Mouse (Mus musculus) fat pad, adult 2 months (tissue): ENCODE measurements around the gene Morn1.

Experiments used
- DNase-seq: peaks from one replicate; pipeline ENCODE4 v3.0.0-alpha.2; 2011; ENCODE audit warnings: low read depth, low spot score; ENCODE audit errors: extremely low read depth

The Morn1 gene

DNA sequence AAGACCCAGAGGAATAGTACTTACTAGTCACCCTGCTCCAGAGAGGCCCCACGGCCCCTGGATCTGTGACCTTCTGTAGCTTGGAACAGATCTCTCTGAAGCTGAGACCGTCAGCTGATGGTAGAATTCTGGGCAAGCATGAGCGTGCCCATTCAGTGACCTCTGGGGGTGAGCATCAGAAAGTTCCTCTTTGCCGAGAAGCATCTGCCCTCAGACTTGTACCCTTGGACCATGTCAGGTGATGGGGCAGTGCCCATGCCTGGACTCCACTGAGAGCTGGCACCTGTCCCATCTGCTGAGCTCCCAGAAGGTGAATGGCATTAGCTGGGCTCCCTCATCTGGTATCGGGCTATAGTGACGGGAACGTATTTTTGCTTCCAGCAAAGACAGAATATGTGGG is 51.5 kb downstream of the Morn1 start:
- no peak for DNase-seq

DNA sequence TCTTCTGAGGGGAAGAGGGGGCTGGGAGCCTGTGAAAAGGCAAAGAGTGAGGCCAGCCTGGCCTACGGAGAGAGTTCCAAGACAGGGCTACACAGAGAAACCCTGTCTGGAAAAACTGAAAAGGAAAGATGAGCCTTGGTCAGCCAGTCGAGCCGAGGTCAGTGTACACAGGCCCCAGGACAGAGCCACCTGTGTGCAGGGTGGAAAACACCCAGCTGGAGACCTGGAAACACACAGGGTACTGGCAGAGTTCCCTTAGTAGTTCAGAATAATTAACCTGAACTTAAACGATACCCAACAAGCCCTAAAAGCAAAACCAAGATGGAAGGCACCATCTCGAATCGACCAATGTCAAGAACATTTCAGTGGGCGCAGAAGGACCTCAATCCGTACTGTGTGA is 52.1 kb downstream of the Morn1 start:
- DNase-seq: no peak

DNA sequence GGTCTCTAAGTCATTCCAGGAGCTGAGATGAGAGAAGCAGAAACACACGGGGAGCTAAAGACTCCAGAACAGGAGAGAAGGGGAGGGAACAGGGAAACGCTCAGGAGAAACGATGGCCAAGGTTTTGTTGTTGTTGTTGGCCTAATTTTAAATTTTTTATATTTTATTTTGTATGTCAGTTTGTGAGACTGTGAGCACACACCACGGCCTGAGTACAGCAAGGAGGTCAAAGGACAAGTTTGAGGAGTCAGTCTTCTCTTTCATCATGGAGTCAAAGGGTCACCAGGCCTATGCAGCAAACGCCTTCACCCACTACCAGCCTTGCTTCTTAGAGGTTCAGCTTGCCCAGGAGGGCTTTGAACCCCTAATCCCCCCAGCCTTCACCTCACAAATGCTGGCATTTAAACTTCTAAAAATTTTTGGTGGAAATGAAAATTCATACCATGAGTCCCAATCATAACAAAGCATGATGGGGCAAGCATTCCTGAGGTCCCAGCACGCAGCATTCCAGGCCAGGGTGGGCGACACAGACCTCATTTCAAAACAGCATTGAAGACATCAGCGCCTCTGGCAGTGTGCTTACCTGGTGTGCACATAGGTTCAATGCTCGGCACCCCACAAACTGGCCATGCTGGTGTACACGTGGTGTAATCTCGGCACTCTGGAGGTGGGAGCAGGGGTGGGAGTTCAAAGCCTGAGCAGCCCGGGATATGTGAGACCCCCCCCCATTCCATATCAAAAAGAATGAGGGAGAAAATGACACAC is 53.1 kb downstream of the Morn1 start:
- DNase-seq: no peak

DNA sequence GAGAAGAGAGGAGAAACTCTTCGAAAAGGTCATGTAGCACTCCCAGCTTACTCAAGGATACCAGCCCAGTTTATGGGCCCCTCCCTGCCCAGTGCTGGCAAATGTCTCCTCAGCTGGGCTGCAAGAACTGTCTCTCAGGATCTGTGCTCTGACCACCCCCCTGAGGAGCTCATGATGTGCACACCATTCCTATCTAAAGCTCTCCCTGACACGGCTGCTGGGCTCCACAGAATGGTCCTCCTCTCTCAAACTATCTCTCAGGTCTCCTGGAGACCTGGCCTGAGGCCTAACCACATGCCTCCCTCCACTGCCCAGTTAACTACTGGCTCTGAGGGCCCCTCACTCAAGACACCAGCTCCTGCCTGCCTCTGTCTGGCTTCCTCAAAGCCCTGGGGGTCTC is 53.8 kb downstream of the Morn1 start:
- DNase-seq: no peak

DNA sequence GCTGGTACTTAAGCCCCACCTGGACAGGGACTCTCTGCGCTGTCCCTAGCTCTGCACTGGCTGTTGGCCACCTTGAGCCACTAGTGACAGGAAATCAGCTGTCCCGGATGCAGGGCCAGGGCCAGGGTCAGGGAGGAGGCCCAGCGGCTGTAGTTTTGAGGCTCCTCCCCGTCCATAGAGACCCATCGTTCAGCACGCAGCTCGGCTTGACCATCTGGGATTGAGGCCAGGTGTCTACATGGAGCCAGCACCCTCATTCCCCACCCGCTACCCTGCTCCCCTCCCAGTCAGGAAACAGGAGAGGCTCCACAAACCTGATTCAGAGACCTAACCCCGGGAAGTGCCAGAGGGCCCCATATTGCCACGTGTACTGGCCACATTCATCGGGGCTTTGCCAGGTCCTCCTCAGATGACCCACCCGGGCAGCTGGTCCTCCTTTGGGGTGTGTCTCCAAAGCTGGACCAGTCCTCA is 54.5 kb downstream of the Morn1 start:
- DNase-seq: no peak

DNA sequence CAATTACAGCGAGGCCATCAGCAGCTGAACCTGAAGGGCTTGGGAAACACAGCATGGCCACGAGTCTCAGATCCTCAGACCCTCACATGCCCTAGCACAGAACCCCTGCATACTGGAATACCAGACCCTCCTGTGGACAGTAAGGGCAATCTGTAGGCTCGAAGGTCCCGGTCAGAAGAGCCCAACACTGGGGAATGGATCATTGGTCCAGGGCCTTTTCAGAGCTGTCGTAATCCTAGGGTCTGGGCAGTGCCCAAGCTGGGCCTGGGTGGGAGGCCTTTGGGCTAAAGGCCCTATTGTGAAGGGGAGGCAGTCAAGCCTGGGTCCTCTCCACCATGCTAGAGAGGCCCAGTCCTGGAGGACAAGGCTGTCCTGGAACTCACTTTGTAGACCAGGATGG is 56.5 kb downstream of the Morn1 start:
- no peak for DNase-seq

DNA sequence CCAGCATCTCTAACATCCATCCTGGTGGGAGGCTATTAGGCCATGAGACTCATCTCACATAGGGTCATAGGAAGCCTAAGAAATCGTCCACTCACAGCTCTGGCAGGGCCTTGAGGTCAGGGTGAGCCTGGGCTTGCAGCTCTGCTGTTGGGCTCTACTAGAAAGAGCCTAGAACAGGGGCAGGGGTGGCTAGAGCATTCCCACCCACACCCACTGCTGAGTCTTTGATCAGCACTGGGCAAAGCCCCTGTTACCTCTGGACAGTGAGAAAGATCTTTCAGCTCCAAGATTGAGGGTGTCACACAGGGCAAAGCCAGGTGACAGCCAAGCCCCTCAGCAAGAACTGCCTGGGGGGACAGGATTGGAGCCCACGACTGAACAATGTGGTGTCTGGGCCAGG is 57.0 kb downstream of the Morn1 start:
- no peak for DNase-seq

DNA sequence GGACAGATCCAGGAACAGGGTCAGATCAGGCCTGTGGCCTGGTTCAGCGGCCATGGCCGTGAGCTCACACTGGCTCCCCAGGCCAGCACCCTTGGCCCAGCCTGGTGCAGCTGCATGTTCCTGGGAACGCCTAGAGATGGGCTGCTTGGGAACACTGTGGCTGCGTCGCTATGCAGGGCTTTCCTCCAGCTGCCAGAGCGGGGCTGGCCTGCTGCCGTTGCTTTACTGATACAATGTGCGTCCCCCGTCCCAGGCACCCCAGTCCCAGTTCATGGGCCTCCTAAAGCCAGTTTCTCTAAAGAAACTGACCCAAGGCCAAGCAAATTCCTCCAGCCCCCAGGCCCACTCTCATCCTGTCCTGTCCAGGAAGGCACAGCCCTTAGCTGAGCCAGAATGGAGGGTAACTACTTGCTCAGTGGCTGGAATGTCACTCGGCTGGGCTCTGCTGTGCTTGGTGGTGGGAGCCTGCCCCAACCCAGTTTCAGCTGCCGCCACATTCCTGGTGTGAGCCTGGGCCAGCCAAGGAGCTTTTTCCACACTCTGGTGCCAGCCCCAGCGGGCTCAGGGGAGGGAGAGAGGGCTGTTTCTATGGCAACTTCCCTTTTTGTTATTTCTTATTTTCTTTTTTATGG is 57.6 kb downstream of the Morn1 start:
- DNase-seq: no peak

DNA sequence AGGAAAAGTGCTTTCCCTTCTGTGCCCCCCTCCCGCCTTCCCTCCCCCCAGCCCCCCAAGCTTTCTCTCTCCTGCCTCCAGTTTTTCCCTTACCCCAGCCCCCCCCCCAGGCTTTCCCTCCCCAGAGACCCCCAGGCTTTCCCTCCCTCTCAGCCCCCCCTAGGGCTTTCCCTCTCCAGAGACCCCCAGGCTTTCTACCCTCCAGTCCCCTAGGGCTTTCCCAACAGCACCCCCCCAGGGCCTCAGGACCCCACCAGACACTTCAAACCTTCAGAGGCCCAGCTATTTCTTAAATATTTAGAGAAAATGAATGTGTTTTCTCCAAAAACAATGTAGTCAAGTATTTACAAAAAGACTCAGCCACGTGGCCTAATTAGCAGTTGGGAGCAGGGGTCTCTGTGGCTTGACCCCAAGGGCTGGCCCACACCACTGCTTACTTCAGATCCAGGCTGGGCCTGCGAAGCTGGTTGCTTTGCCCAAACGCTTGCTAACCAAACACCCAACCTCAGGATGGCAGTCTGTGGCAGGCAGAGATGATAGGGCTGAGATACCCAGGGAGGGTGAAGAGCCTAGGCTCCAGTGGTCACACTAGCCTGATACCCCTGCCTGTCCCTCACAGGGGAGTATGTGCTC is 58.3 kb downstream of the Morn1 start:
- DNase-seq: no peak

DNA sequence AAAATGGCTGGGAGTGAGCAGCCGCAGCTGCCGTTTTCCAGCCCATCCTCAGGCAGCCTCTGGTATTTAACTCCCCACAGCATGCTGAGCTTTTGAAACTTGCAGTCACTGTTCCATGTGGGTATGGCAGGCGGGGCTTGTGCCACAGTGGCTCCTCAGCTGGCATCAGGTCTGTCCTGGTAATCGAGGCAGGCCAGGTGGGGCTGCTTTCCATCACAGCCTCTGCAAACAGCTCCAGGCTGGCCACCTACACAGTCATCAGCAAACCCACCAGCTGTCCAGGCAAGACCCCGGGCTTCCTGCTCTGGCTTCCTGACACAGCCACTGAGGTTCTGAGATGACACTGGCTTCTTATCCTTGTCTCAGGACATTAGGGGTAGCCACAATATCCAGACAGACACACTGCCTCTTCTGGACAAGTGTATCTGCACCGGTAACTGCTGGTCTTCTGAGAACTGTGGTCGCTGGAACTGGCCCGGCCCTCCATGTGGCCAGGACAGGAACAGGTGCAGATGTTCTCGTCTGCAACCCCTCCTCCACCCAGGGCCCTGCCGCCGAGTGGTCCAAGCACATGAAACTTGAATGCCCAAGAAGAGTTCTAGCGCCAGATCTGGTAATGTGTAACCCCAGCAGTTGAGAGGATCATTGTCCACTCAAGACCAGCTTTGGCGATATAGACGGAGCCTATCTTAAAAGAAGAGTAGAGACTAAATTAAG is 59.9 kb downstream of the Morn1 start:
- DNase-seq: no peak

DNA sequence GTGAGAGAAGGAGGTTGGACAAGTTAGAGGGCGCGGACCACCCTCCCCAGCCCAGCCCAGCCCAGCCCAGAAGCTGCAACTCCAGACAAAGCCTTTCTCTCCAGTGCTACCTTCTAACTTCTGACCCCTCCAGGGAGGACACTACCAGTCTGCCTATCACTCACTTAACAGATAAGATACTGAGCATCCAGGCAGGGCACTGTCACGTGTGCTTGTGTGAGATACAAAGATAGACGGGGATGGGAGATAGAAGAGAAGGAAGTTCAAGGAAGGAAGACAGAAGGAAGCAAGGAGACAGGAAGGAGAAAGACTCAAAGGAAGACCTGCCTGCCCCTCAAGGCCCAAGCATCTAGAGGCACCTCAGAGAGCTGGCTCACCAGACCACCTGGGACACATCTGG is 62.1 kb downstream of the Morn1 start:
- DNase-seq: no peak

DNA sequence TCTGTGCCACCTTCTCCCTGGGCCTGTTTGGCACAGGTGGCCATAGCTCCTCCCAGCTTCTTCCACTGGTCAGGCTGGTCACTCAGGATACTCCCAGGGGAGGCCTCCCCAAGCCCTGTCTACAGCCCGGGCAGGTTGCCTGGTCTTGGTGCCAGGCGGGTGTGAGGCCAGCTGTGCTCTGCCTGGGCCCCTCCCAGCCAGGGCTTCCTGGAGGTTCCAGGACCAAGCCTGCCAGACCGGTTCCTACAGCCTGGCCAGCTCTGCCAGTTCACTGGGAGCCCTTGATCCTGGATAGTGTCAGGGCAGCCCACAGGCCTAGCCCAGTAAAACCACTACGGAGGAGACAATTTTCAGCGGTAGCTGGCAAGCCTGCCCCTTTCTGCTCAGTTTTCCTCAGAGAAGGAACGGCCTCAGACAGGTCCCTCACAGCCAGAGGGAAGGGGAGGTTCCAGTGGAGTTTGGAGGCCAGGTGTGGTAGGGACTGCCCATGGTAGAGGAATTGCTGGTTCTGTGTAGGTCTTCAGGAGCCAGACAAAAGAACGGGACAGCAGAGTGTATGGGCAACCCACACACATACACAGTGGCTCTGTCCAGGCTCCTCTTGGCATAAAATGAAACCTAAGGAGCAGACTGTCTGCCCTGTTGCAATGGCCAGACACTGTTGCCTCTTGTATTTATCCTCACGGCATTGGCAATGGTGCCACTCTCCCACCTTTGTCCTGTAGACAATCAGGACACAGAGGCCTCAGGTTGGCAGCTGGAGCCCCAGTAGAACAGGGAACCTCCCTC is 62.7 kb downstream of the Morn1 start:
- DNase-seq: peak; percentile 86

DNA sequence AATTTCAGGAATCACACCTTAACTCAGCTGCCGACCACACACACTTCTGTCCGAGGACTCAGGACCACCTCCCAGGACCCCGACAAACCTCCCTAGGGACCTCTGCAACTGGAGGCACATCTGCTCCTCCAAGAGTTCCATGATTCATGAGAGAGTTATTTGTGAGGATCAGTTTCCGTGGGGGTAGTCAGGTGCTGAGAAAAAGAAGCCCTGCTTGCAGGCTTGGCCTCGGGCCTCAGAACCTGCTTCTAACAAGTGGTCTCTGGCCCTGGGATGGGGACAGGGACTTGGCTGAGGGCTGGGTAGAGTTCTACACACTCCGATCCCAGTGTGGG is 63.5 kb downstream of the Morn1 start:
- no peak for DNase-seq

DNA sequence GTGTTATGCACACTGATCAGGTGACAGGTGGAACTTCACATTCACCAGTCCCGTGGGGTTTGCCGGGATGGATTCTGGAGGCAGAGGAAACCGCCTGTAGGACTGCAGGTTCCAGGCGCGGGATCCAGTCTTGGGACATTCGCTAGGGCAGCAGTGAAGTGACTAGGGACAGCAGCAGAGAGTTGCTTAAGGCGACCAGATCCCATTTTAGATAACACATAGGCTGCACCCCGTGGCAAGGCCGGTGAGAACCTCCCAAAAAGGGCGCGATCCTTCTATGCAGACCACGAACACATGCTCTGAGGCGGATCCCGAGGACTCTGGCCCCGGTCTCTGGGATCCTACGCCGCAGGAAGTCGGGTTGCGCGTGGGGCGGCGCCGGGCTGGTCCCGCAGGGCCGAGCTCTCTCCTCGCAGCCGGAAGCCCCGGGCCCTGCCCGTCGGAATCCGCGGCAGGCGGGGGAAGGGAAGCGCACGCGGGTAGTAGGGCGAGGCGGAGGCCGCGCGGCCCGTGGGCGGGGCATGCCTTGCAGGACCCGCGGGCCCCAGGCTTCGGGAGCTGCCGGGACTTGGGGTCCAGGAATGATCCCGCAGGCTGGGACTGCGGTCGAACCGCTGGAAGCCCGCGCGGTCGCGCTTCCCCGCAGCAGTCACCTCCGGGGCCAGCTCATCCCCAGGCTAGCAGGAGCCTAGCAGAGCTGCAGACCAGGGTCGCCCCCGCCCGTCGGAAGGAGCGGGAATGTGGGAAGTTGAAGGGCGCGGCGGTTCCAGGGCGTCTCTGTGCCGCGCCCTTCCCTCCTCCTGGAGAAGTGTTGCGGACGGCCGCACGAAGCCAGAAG is 64.1 kb downstream of the Morn1 start:
- no peak for DNase-seq

DNA sequence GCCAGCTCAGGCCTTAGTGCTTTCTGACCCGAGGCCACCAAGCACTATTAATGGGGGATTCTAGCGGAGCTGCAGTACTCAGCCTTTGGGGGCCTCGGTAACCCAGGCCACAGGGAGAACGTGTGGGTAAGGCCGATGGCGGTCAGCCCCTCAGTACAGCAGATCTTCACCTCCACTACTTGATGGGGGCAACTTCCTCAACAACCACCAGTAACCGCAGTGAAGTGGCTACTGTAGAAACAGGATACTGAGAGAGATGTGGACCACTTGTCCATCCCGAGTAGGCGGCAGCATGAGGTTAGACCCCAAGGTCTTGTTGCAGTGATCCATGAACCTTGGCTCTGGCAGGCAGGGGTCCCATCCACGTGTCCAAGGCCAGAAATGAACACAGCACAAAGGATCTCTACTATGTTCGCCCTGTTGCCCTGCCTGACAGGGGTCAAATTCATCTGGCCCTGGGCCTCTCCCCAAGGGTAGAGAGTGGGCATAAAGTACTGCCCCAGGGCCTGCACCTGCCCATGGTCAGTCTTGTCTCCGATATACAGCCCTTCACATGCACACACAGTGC is 64.9 kb downstream of the Morn1 start:
- DNase-seq: no peak

DNA sequence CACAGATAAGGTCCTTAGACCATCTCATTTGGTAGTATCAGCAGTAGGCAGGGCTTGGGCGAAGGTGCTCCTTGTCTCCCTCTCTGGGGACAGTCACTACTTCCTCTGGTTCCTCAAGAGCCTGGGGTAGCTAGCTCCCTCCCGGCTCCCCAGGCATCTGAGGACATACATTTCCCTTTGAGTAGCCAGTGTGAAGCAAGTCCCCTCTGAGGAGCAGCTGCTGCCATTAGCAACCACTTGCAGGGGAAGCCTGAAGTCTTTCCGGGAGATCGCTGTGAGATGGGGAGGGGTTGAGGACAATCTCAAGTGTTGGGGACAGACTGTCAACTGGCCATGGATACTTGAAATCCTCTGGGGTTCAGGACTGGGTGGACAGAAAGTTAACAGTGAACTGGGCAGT is 65.5 kb downstream of the Morn1 start:
- no peak for DNase-seq

DNA sequence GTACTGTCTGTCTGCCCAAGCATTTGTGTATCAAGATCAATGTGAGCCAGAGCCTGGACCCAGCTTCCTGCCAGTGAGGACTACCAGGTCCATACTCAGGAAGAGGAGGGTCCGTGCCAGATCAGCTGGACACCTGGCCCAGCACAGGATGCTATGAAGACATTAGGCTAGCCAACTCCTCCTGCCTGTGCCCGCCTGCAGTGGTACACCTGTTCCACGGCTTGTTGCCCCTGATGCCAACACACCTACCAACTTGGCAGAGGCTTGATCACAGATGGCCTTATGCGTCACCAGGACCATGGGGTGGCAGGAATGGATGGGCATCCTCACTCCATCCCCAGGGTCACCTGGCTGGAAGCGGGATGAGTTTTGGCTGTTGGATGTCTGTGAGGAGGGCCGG is 66.1 kb downstream of the Morn1 start:
- no peak for DNase-seq

DNA sequence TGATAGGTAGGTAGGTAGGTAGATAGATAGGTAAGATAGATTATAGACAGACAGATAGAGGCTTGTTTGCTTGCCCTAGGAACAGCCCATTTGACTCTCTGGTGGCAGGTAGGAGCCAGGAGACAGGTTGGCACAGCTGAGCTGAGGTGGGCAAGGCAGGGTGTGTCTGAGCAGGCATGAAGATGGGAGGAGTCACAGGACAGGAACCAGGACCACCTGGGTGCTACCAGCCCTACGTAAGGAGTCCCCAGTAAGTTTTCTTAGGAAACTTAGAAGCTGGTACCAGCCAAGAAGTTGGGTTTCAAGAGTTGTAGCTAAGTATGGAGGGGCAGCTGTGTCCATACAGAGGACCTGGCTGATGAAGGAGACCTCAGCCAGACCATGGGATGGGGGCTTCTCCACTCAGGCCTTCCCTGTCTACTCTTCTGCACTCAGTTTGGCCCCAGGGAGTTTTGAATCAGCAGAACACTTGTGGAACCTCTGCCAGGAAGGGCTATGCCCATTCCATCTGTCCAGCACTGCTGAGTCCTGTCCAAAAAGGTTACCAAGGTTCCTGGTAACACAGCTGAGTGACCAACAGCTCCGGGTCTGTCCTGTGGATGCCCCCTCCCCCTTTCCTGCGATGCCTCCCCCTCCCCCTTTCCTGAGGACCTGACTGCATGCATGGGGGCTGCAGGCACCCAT is 67.2 kb downstream of the Morn1 start:
- no peak for DNase-seq

DNA sequence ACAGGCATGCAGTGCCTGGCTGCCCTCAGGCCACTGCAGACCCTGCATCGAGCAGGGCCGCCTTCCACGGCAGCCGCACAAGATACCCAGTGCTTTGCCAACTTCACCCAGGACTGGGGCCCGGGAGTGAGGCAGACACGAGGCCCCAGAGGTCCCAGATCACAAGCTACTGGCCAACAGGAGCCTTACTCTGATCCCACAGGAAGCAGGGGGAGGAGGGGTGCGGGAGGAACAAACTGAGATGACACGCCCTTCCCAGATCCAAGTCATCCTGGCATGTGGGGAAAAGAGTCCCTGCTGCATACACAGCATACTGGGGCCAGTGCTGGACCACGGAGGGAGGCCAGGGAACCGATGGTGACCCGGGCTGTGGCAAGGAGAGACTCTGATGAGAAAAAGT is 68.6 kb downstream of the Morn1 start:
- DNase-seq: no peak
